Mouse (Mus musculus): ENCODE results near the gene Chrd. TPM values are rescaled to one million over a fixed set of nuclear protein-coding genes. Genes with fewer than 3 reads are reported as not detected.

Chrd gene
- total RNA-seq (2023) = not detected

GRCm38 (mm10) chr16:20732925-20733730 is at the start of gene Chrd:
Gene Chrd (plus strand): TSS chr16:20733127.

DNA sequence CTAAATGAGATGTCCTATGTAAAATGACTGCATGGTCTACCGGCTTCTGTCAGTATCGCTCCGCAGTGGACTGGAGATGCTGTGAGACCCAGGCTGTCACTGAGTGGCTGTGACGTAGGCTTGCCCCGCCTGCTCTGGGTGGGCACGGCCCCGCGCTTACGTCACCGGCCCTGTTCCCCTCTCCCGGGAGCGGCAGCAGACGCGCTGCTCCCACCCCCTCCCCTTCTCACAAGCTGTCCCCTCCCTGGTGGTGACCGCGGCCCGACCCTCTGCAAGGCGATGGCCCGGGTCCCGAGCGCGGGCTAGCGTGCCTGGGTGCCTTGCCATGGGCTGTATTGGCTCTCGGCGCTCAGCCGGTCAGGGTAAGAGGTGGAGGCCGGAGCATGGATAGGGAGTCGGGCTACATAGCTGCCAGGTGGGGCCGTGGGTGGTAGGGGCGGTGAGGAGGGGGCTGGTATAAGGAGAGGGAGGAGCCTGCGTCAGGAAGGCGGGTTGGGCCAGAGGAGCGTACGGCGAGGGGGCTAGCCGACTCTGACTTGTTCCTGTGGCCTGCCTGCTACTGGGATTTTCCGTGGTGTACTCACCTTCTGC is 39.7 kb upstream of the Chrd start, which contains the start of gene Fam131a:
TSS of gene Fam131a (plus strand) at position 131 of the 591 bp plus-strand sequence.

DNA sequence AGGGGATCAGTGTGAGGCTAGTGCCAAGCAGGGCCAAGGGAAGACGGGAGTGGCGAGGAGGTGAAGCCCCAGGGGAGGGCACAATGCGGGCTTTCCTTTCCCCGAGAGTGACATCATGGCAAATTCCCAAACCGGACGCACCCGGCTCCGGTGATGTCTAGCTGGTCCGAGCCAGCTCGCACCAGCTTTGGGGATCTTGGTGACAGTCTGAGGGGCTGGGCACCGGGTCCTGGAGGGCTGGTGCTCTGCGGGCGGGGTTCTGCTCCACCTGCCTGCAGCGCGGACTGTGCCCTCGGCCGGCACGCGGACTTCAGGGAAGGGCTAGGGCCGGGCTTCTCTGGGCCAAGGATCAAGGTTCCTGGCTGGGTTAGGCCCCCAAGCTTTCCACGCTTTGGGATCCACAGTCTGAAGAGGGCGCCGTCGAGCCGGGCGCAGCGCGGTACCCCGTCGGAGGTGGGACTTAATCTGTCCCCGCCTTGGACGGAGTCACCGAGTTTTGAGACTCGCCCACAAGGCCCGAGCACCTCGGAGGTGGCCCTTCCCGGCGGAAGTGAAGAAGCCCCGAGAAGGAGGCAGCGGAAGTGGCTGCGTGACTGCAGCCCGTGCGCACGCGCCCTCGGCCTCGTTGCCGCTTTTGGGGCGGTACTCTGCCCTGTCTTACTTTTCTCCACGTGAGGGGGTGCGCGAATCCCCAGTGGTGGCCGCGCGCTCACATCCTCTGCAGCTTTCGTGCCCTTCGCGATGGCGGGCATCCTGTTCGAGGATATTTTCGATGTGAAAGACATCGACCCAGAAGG is 15.5 kb upstream of the Chrd start, which contains the start of the genes Polr2h and Clcn2:
TSS of gene Polr2h (plus strand) at position 485 of the 797 bp plus-strand sequence.
TSS of gene Clcn2 (minus strand) at position 566 of the 797 bp plus-strand sequence.

DNA sequence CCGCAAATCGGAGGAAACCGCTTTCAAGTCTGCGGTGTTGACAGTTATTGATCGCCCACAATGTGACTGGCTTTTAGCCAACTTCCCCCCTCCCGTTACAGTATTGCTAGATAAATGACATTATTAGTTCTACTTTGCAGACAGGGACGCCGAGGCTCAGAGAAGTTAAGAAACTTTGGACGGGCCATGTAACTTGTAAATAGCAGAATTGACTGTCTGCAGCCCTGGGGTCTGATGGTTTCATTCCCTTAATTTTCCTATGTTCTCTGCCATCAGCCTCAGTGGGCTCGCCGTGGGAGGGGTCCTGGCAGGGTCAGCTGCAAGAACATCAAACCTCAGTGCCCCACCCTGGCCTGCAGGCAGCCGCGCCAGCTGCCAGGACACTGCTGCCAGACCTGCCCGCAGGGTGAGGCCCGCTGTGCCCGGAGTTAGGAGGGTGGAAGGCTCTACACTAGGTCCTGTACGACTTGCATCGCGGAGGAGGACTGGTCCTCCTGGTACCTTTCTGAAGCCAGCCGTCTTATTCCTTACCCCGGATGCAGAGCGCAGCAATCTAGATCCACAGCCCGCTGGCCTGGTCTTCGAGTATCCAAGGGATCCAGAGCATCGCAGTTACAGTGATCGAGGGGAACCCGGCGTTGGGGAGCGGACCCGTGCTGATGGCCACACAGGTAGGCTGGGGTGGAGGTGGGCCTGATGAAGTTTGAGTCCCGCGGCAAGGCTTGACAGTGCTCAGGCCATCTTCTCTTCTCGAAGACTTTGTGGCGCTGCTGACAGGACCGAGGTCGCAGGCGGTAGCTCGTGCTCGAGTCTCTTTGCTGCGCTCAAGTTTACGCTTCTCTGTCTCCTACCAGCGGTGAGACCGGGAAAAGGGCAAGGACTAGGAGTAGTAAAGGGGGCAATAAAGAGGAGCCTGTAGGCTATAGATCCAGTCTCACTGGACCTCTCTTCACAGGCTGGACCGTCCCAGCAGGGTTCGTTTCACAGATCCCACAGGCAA is 1.1 kb downstream of the Chrd start, which contains the start of gene Thpo:
TSS of gene Thpo (minus strand) at position 781 of the 1,000 bp plus-strand sequence.

Other genes with a start within 250 kb of the Chrd start
- 37.4 TPM for gene Eif2b5, start 234.3 kb upstream of the Chrd start, total RNA-seq (2023)
- gene Dvl3, start 216.1 kb upstream of the Chrd start, total RNA-seq (2023) = 41.3 TPM
- 174 TPM for gene Ap2m1, start 197.6 kb upstream of the Chrd start, total RNA-seq (2023)
- gene Abcf3, start 184.6 kb upstream of the Chrd start, total RNA-seq (2023) = 82.8 TPM
- 0.40 TPM for gene Vwa5b2, start 143.7 kb upstream of the Chrd start, total RNA-seq (2023)
- gene Eef1akmt4, start 121.5 kb upstream of the Chrd start, total RNA-seq (2023) = 8.0 TPM
- not detected for gene Gm49333, start 121.5 kb upstream of the Chrd start, total RNA-seq (2023)
- gene Alg3, start 121.4 kb upstream of the Chrd start, total RNA-seq (2023) = 14.0 TPM
- not detected for gene Camk2n2, start 111.8 kb upstream of the Chrd start, total RNA-seq (2023)
- not detected for gene Ece2, start 103.3 kb upstream of the Chrd start, total RNA-seq (2023)
- 100 TPM for gene Psmd2, start 81.5 kb upstream of the Chrd start, total RNA-seq (2023)
- gene Eif4g1, start 64.8 kb upstream of the Chrd start, total RNA-seq (2023) = 284 TPM
- 2.0 TPM for gene Fam131a, start 39.9 kb upstream of the Chrd start, total RNA-seq (2023)
- gene Polr2h, start 15.5 kb upstream of the Chrd start, total RNA-seq (2023) = 24.2 TPM
- 4.2 TPM for gene Clcn2, start 15.4 kb upstream of the Chrd start, total RNA-seq (2023)
- gene Thpo, start 1.4 kb downstream of the Chrd start, total RNA-seq (2023) = not detected

All from CD8-positive naive resting alpha-beta T cell, adult 57 days (primary cell).